Mouse (Mus musculus) cerebellum, adult 9-10 months (tissue): ENCODE measurements around the gene Arhgef10l.

Experiments
- DNase-seq: peaks from one replicate; pipeline ENCODE4 v3.0.0; 2022

The Arhgef10l gene

GRCm38 (mm10) chr4:140693513-140693912, 27.7 kb upstream of the Arhgef10l start:
- DNase-seq = no peak

GRCm38 (mm10) chr4:140691481-140691880, 25.7 kb upstream of the Arhgef10l start:
- no peak for DNase-seq

GRCm38 (mm10) chr4:140689873-140690655, 24.3 kb upstream of the Arhgef10l start:
- DNase-seq = no peak

- no peak for DNase-seq
Observed at GRCm38 (mm10) chr4:140688826-140689425, 23.1 kb upstream of the Arhgef10l start.

- no peak for DNase-seq
Observed at GRCm38 (mm10) chr4:140688044-140688825, 22.4 kb upstream of the Arhgef10l start.

GRCm38 (mm10) chr4:140684881-140685303, 19.1 kb upstream of the Arhgef10l start:
- no peak for DNase-seq

- DNase-seq = no peak
Observed at GRCm38 (mm10) chr4:140684141-140684871, 18.5 kb upstream of the Arhgef10l start.

- DNase-seq = no peak
Observed at GRCm38 (mm10) chr4:140683608-140684007, 17.8 kb upstream of the Arhgef10l start.

- DNase-seq = no peak
Observed at GRCm38 (mm10) chr4:140680731-140681397, 15.1 kb upstream of the Arhgef10l start.

GRCm38 (mm10) chr4:140679723-140680380, 14.0 kb upstream of the Arhgef10l start:
- DNase-seq = peak; percentile 86

- DNase-seq = no peak
Observed at GRCm38 (mm10) chr4:140679038-140679437, 13.2 kb upstream of the Arhgef10l start.

- DNase-seq = peak; percentile 86
Observed at GRCm38 (mm10) chr4:140674345-140674926, 8.6 kb upstream of the Arhgef10l start.

- no peak for DNase-seq
Observed at GRCm38 (mm10) chr4:140673527-140674264, 7.9 kb upstream of the Arhgef10l start.

- no peak for DNase-seq
Observed at GRCm38 (mm10) chr4:140667802-140668201, 2.0 kb upstream of the Arhgef10l start.

GRCm38 (mm10) chr4:140665053-140665452, 759 bp downstream of the Arhgef10l start:
- DNase-seq = no peak

GRCm38 (mm10) chr4:140662882-140663585, 2.8 kb downstream of the Arhgef10l start:
- DNase-seq = no peak

GRCm38 (mm10) chr4:140662453-140662852, 3.4 kb downstream of the Arhgef10l start:
- no peak for DNase-seq

GRCm38 (mm10) chr4:140661406-140662022, 4.3 kb downstream of the Arhgef10l start:
- DNase-seq = no peak
